Mouse (Mus musculus): ENCODE results near the gene Lalba. TPM values are rescaled to one million over a fixed set of nuclear protein-coding genes. Genes with fewer than 3 reads are reported as not detected.
"Not testable (repeated sequence)": the region's sequence is repeated elsewhere in the genome, so short reads cannot be mapped to it uniquely, and the experiment has no call there.

Lalba gene
- total RNA-seq (2014; fragmentation: Nextera tagmentation), result not detected in 2 replicates
- total RNA-seq (2017), result not detected in 2 replicates

GRCm38 (mm10) chr15:98482701-98483100 lies at the start of gene Lalba:
Lalba (minus strand) TSS chr15:98482721.
- no peak for ATAC-seq (replicated peaks; ENCODE audit: poor library complexity, severe bottlenecking)

DNA sequence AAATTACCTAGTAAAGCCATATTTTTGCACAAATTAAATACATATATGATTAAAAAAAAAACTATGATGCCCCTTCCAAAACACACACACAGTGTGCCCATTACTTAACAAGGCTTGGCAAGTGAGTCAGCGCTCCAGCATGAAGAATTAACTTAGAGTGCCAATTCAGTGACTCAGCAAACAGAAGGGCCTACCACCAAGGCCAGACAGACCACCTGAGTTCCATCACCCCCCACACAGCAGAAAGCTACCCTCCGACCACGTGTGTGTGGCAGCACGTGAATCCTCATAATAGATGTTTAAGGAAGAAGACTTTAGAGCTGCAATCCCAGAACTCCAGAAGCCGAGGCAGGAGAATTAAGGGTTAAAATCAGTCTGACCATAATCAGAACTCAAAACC lies 49.8 kb upstream of the Lalba start:
- 0 out of 2 replicates have a peak, but pooled peaks have one; percentile 8 for ATAC-seq (replicated peaks; ENCODE audit: poor library complexity, severe bottlenecking)

- no peak for ATAC-seq (replicated peaks; ENCODE audit: poor library complexity, severe bottlenecking)
Observed at GRCm38 (mm10) chr15:98528066-98528563, 45.6 kb upstream of the Lalba start.

DNA sequence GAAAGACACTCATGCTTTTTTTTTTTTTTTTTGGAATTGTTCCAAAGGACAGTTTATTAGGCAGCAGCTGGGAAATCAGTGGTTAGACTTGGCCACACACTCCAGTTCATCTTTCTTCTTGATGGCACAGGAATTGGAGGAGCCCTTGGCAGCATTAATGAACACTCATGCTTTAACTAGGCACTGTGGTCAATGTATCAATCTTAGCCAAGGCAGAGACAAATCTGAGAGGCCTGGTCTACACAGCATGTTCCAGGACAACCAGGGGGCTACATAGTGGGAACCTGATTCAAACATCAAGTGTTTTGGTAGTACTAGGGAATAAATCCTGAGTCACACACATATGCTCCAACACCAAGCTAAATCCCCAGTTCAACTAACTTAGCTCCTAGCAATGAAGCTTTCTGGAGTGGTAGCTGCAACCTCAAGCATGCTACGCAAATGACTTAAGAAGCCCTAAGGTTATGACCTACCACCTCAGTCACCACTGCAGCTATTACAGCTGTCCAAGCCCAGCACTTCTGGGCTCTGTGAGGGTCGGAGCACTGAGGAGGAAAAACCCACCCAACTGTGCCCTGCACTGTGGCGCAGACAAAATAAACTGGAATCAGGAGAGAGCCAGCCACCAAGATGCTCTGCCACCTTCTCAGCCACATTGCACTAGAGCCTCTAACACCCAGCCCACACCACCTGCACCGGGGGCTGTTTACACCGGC lies 44.7 kb upstream of the Lalba start:
- no peak for ATAC-seq (replicated peaks; ENCODE audit: poor library complexity, severe bottlenecking)

DNA sequence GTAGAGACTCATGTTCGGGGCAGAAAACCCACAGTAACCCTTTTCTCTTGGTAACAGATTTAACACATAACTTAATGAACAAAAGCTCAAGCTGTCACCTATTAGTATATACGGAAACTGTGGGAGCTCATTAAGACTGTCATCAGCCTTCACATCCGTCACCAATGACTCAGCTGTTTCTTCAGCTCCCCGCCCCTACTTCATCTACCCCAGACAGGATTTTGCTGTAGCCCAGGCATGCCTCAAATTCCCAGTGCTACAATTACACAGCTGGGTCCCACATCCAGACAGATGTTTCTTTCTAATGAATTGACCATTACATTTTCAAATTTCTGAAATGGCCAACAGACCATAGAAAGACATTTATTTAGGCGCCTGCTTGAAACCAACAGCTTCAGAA lies 43.5 kb upstream of the Lalba start:
- ATAC-seq (replicated peaks; ENCODE audit: poor library complexity, severe bottlenecking), result no peak

- no peak for ATAC-seq (replicated peaks; ENCODE audit: poor library complexity, severe bottlenecking)
Observed at GRCm38 (mm10) chr15:98521245-98521644, 38.7 kb upstream of the Lalba start.

DNA sequence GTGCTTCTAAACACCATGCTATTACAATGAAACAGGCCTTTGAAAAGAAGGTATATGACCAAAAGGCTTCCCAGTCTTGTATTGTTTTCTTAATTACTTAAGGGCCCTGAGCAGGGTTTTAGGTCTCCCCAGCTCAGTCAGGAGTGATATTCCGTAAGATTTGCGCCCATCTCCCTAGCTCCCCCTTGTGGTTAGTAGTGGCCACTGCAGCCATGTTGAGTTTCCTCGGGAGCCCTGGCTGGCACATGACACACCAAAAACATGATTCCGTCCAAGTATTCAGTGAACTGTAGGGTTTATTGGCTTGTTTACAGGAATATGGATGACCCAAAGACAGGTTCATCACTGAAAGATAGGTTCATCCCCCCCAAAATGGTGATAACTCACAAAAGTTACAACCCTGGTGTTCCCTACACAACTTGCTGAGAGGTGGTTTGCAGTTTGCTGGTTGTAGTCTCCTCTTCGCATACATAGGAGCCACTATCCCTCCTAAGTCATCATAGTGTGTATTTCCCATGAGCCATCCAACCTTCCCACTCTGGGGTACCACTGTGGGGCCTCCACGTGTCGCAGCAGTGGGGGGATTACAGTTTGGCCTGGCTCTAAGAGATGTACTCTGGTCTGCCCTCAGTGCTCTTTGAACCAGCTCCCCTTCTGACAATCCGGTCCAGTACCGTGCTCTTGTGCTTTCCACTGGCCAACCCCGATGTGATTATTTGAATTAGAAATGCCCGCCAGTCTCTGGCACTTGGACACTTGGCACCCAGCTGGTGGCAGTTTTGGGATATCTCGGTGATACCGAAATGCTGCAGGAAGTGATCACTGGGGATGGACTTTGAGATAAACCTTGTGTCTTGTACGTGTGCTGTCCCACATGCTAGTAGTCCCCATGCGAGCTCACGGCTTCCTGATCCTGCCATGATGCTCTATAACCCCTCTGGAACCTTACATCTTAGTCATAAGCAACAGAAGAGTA lies 35.1 kb upstream of the Lalba start:
- peak; percentile 27; the same call in 1 of the 2 replicates for ATAC-seq (replicated peaks; ENCODE audit: poor library complexity, severe bottlenecking)

DNA sequence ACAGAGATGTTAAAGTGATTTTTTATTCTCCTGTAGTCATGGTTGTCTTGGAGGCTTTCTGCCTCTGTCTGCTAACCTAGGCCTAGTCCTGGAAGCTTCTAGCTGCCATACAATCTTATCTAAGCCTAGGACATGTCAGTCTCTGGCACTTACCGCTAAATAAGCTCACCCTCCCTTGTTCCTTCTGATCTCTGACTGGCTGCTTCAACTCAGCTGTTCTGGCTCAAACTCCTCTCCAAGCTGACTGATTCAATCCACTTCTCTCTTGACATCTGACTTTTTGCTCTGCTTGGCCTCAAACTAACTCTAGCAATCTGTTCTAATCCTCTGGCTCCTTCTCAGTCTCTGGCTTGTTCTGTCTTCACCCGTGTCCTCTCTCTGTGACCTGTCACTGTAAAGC lies 32.3 kb upstream of the Lalba start:
- ATAC-seq (replicated peaks; ENCODE audit: poor library complexity, severe bottlenecking), result not testable (repeated sequence)

DNA sequence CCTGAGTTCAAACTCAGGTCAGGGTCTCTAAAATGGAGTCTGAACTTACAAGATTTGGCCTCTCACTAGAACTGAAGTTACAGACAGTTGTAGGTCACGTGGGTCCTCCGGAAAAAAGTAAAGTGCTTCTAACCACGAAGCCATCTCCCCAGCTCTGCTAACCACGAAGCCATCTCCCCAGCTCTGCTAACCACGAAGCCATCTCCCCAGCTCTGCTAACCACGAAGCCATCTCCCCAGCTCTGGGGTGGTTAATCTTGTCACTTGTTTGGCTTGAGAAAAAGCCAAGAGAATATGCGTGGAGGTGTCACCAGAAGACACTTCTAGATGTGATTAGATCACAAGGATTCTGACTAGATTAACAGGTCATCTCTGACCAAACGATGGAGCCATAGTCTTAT lies 31.6 kb upstream of the Lalba start:
- ATAC-seq (replicated peaks; ENCODE audit: poor library complexity, severe bottlenecking), result peak; percentile 34

GRCm38 (mm10) chr15:98513676-98514075 lies 31.2 kb upstream of the Lalba start:
- ATAC-seq (replicated peaks; ENCODE audit: poor library complexity, severe bottlenecking), result not testable (repeated sequence)

DNA sequence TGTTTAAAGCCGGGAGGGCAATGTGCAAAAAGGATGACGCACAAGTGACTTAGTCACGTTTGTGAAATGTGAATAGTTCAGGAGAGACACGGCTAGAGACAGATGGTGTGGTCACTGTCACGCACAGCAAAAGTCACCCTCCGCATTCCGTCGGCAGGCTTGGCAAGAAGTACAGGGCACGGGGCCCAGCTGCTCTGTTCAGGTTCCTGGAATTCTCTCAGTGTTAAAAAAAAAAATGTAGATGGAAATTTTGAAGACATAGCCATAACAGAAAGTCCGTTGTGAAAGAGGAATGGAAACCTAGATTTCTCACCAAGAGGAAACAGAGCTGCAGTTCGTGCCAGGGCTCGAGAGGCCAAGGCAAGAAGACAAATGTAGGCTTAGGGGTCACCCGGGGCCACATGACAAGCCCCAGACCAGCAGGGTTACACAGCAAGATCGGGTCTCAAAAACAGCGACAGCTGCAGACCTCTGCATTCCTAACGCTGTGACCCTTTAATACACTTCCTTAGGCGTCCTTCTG lies 30.3 kb upstream of the Lalba start:
- ATAC-seq (replicated peaks; ENCODE audit: poor library complexity, severe bottlenecking), result peak; percentile 73

- no peak for ATAC-seq (replicated peaks; ENCODE audit: poor library complexity, severe bottlenecking)
Observed at GRCm38 (mm10) chr15:98512232-98512631, 29.7 kb upstream of the Lalba start.

DNA sequence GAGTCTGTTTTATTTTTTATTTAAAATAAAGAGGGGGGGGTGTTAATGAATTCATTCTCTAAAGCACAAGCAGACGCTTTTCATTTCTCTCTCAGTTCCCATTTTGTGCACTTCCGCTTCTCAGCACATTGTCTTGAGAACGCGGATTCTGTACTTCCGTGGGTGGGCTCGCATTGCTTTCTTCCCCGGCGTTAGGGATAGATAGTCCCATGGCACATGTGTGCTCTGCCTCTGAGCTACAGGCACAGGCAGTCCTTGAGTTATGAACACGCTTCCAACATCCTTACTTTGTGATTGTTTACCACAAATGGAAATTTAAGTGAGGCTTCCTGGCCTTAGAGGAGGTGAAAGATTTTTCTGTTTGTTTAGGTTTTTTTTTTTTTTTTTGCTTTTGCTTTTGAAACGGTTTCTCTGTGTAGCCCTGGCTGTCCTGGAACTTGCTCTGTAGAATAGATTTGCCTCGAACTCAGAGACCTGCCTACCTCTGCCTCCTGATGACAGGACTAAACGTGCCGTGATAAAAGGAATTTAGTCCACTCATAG lies 28.9 kb upstream of the Lalba start:
- ATAC-seq (replicated peaks; ENCODE audit: poor library complexity, severe bottlenecking), result peak; percentile 35

DNA sequence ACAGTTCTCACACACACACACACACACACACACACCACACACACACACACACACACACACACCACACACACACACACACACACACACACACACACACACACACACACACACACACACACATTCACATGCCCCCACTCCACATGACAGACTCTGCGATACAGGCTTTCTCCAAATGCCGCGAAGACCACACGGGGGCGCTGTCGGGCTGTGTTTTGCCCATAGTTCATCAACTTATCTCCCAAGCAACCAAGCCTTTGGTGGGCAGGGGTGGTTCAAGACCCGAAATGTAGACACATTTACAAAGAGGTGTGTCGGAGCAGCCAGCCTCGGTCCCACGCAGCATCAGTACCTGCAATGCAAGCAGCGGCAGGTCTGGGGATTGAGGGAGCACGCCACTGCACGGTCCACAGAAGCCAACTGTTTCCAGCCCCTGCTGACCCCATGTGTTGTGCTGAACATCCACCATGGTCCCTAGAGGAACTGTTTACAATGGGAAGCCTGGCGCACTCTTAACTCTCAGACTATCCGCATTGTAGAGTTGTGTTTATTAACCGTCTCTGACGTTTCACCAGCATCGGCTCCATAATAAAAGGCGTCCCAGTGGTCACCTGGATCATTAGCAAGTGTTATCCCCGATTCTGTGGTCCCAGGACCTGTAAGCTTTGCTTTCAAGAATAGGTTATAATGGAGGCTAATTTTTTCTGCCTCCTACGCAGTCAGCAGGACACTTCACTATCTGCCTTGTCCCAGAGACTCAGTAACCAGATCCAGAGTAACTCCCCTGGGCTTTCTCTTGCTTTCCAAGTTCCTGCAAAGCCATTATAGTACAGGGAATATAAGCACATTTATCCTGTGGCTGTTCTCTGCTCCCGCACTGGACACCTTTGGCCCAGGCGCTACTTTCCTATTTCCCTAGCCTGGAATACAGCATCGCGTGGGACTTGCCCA lies 28.2 kb upstream of the Lalba start:
- peak; percentile 41 for ATAC-seq (replicated peaks; ENCODE audit: poor library complexity, severe bottlenecking)

GRCm38 (mm10) chr15:98509387-98509786 lies 26.9 kb upstream of the Lalba start:
- ATAC-seq (replicated peaks; ENCODE audit: poor library complexity, severe bottlenecking), result no peak

DNA sequence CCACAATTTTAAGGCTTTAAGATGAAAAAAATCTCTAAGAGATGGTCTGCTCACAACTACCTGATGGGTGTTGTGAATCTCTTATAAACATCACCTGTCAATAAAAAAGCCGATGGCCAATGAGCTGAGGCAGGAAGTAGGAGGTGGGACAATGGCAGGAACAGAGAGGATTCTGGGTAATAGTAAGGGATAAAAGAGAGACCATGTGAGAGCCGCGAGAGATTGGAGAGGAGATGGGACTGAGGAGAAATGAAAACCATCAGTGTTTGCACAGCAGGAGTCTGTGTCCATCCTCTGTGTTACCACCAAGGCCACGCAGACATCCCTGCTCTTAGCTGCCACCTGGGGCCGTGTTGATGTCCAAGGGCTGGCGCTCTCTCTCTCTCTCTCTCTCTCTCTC lies 24.8 kb upstream of the Lalba start:
- ATAC-seq (replicated peaks; ENCODE audit: poor library complexity, severe bottlenecking), result no peak

DNA sequence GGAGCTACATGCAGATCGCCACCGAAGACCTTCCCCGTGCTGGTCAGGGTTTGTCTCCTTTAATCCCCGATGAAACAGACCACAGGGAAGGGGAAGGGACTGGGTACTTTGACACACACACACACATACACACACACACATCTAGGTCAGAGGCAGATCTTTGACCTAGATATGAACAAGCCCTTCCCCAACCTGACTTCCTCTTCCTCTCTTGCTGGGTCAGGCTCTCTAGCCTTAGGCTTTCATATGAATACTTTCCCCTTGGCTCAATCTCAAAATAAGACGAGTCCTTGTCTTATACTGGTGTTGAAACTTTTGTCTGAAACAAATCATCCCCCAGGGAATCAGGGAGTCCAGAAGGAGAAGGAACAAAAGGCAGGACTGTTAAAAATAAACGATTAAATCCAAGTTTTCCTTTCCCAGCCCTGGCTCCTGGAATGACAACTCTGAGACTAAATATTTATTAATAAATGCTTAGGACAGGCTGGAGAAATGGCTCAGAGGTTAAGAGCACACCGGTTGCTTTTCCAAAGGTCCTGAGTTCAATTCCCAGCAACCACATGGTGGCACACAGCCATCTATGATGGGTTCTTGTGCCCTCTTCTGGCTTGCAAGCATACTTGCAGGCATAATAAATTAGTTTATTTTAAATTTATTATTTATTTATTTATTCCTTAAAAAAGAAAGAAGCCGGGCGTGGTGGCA lies 23.9 kb upstream of the Lalba start:
- ATAC-seq (replicated peaks; ENCODE audit: poor library complexity, severe bottlenecking), result peak; percentile 76

- ATAC-seq (replicated peaks; ENCODE audit: poor library complexity, severe bottlenecking), result peak; percentile 65
Observed at GRCm38 (mm10) chr15:98504514-98504913, 22.0 kb upstream of the Lalba start.

DNA sequence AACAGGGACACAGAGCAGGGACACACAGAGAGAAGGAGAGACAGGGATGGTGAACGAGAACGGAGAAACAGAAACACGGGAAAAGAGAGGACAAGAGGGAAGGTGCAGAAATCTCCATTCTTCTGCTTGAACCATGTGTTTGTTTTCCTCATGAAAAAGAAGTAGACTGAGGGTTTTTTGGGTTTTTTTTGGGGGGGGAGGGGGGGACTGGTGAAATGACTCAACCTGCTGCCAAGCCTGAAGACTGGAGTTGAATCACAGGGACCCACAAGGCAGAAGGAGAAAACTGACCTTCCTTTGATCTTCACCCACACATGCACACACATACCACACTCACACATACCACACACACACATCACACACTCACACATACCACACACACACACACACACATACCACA lies 20.8 kb upstream of the Lalba start:
- ATAC-seq (replicated peaks; ENCODE audit: poor library complexity, severe bottlenecking), result no peak
